Mouse (Mus musculus): ENCODE measurements around the gene Bcas3.

Bcas3 gene

GRCm38 (mm10) chr11:85667741-85668140 is 314.8 kb downstream of the Bcas3 start:
- no peak for DNase-seq (ENCODE audit: low read depth, low spot score)

GRCm38 (mm10) chr11:85672881-85673475 is 320.0 kb downstream of the Bcas3 start:
- DNase-seq (ENCODE audit: low read depth, low spot score), result no peak

- no peak for DNase-seq (ENCODE audit: low read depth, low spot score)
Measured at GRCm38 (mm10) chr11:85675244-85675643, 322.3 kb downstream of the Bcas3 start.

GRCm38 (mm10) chr11:85676357-85677004 is 323.5 kb downstream of the Bcas3 start:
- DNase-seq (ENCODE audit: low read depth, low spot score), result no peak

- DNase-seq (ENCODE audit: low read depth, low spot score), result no peak
Measured at GRCm38 (mm10) chr11:85678666-85679065, 325.7 kb downstream of the Bcas3 start.

GRCm38 (mm10) chr11:85681580-85682419 is 328.8 kb downstream of the Bcas3 start:
- no peak for DNase-seq (ENCODE audit: low read depth, low spot score)

- DNase-seq (ENCODE audit: low read depth, low spot score), result no peak
Measured at GRCm38 (mm10) chr11:85684981-85685380, 332.0 kb downstream of the Bcas3 start.

- no peak for DNase-seq (ENCODE audit: low read depth, low spot score)
Measured at GRCm38 (mm10) chr11:85687816-85688439, 335.0 kb downstream of the Bcas3 start.

GRCm38 (mm10) chr11:85688440-85688838 is 335.5 kb downstream of the Bcas3 start:
- no peak for DNase-seq (ENCODE audit: low read depth, low spot score)

- no peak for DNase-seq (ENCODE audit: low read depth, low spot score)
Measured at GRCm38 (mm10) chr11:85689226-85689625, 336.3 kb downstream of the Bcas3 start.

- no peak for DNase-seq (ENCODE audit: low read depth, low spot score)
Measured at GRCm38 (mm10) chr11:85691285-85691684, 338.3 kb downstream of the Bcas3 start.

- no peak for DNase-seq (ENCODE audit: low read depth, low spot score)
Measured at GRCm38 (mm10) chr11:85695614-85696263, 342.8 kb downstream of the Bcas3 start.

- DNase-seq (ENCODE audit: low read depth, low spot score), result no peak
Measured at GRCm38 (mm10) chr11:85696491-85697398, 343.8 kb downstream of the Bcas3 start.

- DNase-seq (ENCODE audit: low read depth, low spot score), result no peak
Measured at GRCm38 (mm10) chr11:85697468-85697867, 344.5 kb downstream of the Bcas3 start.

- DNase-seq (ENCODE audit: low read depth, low spot score), result no peak
Measured at GRCm38 (mm10) chr11:85698242-85698641, 345.3 kb downstream of the Bcas3 start.

GRCm38 (mm10) chr11:85704062-85704748 is 351.2 kb downstream of the Bcas3 start:
- DNase-seq (ENCODE audit: low read depth, low spot score), result no peak

- no peak for DNase-seq (ENCODE audit: low read depth, low spot score)
Measured at GRCm38 (mm10) chr11:85706630-85707029, 353.7 kb downstream of the Bcas3 start.

GRCm38 (mm10) chr11:85707496-85707895 is 354.5 kb downstream of the Bcas3 start:
- DNase-seq (ENCODE audit: low read depth, low spot score), result no peak

- no peak for DNase-seq (ENCODE audit: low read depth, low spot score)
Measured at GRCm38 (mm10) chr11:85709147-85709546, 356.2 kb downstream of the Bcas3 start.

- no peak for DNase-seq (ENCODE audit: low read depth, low spot score)
Measured at GRCm38 (mm10) chr11:85710155-85710554, 357.2 kb downstream of the Bcas3 start.
